Mouse (Mus musculus) thymus, postnatal 36 days (tissue): ENCODE data around the gene Rfx6.

Source experiments
- DNase-seq, 2 experiments: peaks; one replicate each; pipeline ENCODE4 v3.0.0; 2022; ENCODE audit warnings: mixed read lengths in 2 of 2

Gene Rfx6

DNA sequence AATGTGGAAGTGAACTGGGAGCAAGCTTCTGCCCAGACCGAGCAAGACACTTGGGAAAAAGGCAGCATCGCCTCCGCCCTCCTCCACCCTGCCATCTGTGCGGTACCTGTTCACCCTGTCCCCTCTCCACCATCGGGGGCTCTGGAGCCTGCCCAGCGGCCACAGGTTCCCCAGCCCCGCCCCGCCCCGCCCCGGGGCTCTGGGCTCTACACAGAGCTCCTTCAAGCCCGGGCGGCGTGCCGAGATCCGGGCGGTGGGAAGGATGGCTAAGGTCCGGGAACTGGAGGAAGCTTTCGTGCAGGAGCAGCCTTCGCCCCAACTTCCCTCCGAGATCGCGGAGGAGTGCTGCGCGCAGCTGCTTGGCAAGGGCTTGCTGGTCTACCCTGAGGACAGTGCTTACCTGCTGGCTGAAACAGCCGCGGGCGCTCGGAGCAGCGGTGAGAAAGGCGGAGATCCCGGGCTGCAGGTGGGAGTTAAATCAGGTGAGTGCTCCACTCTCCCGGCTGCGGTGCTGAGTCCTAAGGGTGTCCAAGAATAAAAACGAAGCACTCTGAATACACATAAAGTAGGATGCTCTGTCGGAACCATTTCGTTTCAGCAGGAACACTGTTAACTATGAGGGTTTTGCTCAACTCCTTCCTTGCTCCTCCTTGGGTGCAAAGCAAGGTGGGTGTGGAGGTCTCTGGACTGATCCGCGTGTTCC, at the start of gene Rfx6:
Gene Rfx6 (plus strand): TSS at position 209 of the 703 bp plus-strand sequence.
- no peak for DNase-seq

DNA sequence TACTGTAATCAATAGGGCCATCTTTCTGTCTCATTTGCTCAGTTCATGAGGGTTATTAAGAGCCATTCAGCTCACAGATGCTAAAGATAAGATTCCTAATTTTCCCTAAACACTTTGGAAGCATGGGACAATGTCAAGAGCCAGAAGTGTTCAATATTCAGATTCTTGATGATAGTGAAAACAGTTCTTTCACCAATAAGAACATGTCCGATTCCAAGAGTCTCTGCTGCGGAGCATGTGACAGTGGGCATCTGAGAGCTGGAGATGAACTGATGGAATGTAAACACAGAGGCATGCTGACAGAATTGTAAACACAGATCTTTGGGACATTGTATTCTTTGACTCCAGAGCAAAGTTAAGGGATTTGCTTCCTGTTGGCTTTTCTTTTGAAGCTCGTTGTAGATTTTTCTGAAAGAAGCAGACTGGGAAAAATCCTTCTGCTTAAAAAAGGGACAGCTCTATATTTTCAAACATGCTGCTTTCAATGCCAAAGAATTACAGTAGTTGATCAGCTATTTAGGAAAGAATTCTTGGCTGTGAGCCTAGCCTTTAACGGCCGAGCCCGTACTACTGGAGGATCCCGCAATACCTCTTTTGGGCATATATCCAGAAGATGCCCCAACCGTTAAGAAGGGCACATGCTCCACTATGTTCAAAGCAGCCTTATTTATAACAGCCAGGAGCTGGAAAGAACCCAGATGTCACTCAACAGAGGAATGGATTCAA, 46.0 kb upstream of the Rfx6 start, which contains the start of gene Gprc6a:
Gene Gprc6a (minus strand): TSS at position 51 of the 726 bp plus-strand sequence.
- DNase-seq, result no peak

DNA sequence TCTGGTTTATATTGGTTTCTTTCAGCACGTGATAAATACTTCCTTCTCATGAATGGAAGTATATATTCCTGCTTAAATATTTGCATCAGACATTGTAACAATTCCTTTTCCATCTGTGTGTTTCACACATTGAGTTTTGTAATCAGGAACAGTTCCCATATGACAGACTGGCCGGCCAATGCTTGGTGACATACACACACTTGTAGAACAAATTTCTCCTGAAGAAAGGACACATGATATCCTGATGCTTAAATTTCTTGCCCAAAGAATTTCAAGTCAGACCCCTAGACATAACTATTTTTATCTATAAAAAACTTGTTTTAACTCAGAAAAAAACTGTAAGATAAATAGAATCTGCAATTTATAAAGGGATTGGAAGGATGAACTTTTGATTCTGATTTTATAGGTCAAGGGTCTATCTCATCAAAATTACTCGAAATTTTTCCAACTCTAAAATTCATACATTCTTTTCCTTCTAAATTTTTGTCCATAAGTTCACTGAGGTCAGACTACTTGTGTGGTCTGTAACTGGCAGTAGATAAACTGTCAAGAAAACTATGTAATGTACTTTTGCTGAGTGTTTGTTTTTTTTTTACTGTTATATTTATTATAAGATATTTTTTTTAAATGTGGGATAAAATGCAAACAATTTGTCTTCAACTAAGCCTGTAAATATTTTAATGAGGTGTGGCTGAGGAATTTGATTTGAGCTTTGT, 27.9 kb upstream of the Rfx6 start:
- no peak for DNase-seq

DNA sequence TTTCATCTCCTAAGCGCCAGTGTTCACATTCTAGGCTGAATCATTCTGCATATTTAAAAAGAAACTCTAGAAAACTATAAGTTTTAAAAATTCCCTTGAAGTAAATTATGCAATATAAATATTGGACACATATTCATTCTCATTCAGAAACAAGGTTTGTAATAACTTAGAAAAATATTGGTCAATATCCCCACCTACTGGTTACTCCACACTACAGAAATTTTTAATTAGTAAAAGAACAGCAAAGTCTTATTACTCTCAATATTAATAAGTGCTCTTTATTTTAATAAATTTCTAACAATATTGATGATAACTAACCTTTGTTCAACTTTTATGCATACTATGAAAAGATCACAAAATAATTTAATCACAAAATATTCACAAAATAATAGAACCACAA, 20.2 kb upstream of the Rfx6 start:
- no peak for DNase-seq

DNA sequence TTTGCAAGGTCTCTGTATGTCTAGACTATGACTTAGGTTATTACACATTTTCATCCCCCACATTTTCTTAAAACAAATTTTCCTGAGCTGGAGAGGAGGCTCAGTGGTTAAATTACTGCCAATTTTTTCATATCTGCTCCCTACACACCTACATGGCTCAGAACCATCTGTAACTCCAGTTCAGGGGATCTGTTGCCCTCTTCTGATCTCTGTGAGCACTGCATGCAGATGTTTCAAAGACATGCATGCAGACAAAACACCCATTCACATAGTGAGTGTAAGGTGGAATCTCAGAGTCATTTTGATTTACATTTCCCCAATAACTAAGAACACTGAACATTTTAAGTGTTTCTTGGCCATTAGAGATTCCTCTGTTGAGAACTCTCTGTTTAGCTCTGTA, 8.2 kb upstream of the Rfx6 start:
- no peak for DNase-seq

DNA sequence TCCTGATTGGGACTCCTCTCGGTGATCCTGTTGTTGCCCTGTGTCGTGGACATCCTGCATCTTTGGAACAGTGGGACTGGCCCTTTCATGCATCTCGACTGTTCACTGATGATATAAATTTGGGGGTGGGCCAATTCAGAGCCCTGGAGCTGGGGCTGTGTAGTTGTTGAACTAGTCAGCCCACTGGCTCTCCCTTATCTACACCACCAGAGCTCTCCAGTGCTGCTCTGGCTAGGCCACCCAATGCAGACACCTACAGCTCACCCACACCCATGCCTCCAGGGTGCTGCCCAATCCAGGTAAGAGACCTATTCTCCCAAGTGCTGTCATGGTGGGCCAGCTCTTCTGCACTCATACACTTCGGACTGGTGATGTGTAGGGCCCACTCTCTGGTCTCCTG, 6.0 kb upstream of the Rfx6 start:
- no peak for DNase-seq

DNA sequence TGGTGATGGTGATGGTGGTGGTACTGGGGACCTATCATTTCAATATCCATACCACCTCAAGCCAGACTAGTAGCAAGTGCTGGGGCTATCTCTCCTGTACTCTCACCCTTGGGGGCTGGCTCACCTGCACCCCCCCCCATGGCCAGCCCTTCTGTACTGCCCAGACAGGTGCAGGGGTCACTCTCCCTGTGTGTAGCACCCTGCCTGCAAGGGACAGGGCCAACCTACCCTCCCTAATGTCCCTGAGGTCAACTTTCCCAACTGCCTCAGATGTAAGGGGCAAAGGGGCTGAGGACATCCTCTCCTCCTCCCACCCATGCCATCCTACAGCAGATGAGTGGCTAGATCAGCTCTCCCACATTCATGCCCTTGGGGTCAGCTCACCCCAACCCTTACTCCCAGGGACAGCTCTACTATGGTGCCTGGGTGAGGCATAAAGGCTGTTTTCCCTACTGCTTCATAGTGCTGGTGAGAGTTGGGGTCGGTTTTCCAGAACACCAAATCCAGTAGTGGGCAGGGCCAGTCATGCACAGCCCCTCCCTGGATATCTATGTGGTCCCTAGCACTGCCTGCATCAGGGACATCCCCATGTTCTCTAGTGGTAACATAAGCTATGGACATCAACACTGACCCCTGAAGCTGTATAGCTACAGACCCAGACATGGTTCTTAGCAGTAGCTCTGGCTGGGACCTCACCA, 5.3 kb upstream of the Rfx6 start:
- no peak for DNase-seq

DNA sequence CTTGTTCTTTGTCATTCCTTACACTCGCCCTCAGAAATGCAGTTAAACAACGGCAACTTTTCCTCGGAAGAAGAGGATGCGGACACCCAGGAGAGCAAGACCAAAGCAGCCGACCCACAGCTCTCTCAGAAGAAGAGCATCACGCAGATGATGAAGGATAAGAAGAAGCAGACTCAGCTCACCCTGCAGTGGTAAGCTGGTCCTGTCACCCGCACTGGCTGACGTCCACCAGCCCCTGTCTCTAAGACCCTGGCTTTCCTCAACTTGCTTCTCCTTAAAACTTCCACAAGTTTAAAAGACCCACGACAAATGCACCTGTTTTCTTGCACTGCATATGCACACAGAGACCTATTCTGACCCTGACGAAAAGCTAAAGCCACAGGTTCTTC, 689 bp downstream of the Rfx6 start:
- no peak for DNase-seq

DNA sequence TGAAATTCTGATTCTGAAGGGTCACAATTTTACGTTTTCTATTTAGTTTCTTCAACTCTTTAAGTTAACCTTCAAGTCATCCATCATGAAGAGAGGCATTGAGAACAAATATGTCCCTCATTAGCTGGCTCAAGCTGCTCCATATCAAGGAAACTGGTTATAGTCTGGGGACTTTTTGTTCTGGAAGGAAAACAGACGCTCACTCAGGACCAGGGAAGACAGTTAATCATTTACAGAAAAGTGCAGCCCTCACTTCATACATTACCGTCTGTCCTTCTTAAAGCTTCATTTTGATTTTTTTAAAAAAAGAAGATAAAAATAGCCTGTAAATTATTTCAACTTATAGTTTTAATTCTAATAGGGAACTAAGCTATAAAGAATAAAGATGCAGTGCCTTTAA, 43.3 kb downstream of the Rfx6 start:
- DNase-seq, result no peak

DNA sequence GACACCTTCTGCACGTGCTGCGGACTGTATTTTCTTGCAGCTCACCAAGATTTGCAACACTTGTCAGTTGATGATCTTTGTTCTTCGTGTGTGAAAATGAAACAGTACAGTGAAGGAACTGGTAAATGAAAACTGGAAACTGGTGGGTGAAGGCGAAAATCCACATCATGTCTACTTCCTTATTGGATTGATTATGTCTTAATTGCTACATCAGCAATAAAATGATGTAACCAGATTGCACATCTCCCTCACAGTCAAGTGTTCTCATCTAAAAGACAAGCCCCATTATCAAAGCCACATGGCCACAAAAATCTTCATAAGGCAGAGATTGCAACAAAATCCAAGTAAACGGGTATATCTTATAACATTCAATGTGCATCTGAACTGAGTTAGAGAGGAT, 83.9 kb downstream of the Rfx6 start:
- no peak for DNase-seq

DNA sequence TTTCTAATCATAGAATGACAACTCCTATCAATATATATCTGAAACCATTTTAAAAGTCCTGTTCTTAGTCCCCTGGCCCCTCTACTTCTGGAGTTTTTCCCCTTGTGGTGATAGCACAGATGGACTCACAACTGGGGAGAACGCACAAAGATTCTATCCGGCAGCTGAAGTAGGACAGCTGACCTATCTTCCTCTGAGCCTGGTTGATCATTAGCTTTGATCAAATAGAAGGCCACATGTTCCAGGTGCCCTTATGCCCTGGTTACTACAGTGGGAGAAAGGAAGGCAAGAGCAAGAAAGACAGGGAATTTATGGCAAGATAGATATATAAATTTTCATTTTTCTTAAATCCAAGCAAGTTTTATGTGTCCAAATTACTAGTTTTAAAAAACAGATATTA, 85.7 kb downstream of the Rfx6 start:
- DNase-seq, result no peak

DNA sequence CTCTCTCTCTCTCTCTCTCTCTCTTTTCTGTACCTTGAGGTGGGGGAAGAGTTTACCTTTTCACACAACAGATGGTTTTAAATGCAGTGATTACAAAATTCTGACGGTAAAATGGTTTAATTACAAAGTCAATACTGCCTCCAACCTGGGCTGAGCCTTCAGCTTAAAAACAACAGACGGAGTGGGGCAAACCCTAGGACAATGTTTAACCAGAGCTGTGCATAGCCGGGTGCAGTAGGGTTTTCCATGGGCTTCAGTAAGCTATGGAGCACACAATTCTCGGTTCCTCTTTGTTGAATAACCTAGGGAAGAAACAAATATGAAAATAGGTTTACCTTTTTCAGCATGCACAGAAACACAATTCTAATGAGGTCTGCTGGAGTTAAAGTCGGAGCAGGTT, 90.9 kb downstream of the Rfx6 start:
- DNase-seq, result no peak

DNA sequence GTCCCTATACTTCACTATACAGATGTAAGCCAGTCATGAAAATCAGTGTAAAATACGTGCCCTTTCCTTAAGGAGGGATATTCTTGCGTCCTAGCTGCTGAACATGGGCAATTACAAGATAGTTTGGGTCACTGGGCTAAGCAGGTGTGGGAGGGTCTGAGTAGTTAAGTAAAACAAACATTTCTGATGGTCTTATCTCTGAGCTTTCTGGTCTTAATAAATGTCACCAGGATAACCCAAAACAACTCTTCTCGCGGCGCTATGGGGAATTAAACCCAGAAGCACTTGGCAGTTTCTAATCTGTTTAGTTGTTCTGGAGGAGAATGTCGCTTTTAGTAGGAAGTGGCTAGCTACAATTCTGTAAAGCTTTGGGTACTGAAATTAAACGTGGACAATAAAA, 91.7 kb downstream of the Rfx6 start:
- DNase-seq, result no peak

DNA sequence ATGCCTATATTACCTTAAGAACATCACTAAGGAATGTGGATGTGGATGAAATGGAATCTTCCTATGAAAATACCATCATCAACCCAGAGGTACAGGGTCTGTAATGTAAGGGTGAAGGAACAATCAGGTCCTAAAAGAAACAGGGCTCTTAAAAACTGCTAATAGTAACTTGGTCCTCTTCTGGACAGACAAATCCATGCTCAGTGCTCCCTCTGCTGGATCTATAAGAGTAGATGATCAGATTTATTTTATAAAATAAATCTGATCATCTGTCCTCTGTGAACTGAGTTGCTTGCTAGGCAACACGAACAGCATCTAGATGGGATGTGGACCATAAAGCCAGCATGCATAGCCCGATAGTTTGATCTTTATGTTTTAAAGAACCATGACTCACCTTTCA, 102.1 kb downstream of the Rfx6 start:
- DNase-seq, result no peak
